Mouse (Mus musculus) neural tube, embryonic 10.5 days (tissue): ENCODE measurements around the gene Hmgb1.
A peak's percentile ranks its signal among the peaks of the same experiment; 100 is the strongest.

Experiments
- DNase-seq: peaks from one replicate; pipeline ENCODE4 v3.0.0-alpha.2; 2017; ENCODE audit warnings: low spot score; ENCODE audit errors: extremely low spot score

Hmgb1 gene

DNA sequence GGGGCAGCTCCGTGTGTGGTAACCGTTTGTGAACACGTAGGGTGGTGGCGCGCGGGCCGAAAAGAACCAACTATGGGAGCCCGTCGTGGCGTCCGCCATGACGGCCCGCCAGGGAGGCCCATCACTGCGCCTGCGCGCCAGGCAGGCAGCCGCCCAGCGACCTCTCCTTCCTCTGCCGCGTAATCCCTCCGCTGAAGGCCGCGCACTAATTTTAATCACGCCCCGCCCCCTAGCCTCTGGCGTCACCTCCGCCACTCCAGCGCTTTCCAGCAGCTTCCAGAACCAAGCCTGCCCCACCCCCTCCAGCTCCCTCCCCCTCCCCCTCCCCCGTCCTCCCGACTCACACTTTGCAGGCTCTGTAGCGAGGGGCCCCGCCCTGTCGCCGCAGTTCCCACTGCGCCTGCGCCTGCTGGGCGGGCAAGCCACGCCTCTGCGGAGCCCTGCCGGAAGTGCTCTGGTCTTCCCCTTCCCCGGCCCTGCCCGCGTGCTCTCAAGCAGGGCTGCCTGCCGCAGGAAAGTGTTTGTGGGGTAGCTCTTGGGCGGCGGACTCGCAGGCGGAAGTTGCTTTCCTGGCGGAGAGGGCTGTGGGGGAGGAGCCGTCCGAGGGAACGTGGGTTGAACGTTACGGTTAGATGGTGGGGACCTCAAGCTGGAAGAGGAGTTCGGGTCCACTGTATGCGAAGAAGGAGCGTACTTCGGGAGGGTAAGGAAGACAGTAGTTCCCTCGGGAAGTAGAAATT lies at the start of gene Hmgb1, which contains the start of gene Uspl1:
TSS of gene Hmgb1 (minus strand) at position 386 of the 740 bp plus-strand sequence.
TSS of gene Uspl1 (plus strand) at position 247 of the 740 bp plus-strand sequence.
- peak; percentile 100 for DNase-seq

DNA sequence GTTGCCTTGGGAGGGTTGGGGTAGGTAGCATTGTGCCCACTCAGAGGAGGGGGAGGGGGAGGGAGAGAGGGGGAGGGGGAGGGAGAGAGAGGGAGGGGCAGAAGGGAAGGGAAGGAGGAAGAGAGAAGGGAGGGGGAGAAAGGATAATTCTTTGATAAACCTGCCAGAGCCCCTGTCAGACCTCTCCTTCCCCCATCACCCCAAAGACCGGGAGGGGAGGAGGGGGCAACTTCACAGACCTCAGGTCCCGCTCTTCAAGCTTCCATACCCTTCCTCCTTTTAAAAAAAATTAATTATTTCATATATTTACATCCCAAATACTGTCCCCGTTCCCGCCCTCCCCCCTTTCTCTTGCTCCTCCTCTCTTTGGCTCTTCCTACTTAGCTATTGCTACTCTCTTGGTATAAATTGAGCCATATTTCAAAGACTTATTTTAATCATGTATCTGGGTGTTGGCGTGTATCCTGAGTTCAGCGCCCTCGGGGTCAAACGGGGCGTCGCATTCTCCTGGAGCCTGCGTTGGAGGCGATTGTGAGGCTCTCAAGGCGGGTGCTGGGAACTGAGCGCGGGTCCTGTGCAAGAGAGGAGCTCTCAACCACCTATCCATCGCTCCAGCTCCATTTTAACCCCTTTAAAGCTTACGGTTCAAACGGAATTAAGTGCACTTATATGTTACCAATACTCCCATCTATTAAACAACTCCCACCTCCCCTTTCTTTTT lies 45.5 kb upstream of the Hmgb1 start:
- DNase-seq: no peak

DNA sequence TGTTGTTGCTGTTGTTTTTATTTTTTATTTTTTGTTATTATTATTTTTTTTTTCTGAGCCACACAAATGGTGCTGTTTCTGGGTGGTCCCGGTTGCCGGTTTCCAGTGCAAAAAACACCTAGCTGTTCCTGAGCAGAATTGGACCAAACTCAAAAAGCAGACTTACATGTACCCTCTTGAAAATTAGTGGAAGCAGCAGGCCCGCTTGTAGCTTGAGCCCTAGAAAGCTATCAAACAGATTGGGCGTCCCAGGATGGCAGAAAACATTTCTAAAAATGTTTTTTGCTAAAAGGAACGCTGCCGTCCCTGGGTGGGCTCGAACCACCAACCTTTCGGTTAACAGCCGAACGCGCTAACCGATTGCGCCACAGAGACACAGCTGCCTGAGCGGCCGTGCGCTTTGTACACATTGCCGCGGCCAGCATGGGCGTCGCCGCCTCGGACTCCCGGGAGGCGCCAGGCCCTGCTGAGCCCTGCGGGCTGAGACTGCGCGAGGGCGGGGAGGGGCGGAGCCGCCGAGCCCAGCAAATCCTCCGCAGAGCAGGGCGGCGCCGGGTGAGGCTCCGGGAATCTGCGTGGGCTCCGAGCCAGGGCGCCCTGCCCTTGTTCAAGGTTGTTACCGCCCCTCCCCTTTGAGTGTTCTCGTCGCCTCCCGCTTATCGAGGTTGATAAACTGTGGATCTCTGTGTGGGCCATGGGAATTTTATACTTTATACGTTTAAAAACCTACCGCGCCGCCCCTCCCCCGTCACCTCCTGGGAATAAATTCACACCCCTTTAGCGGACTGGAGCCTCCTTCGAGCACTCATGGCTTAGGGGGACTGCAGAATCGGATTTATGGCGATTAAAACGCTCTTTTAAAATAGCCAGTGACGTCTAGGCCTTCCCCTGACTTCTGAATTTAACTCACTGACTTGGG lies 44.7 kb upstream of the Hmgb1 start:
- DNase-seq: peak; percentile 99

DNA sequence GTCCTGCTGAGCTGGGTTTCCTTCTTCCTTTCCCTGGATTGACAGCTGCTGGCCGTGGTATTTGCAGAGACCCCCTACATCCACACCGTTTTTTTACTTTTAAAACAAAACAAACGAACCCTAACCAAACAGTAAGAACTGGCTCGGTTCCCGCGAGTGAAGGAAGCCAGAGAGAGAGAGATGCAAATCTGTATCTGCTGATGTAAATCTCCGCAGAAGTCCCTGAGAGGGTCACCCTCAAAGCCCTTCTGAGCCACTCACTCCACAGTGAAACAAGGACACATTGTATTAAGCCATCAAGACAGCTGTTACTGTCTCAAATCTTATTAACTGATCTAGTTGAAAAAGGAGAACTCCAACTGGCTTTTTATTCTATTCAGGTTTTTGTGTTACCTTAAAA lies 40.4 kb upstream of the Hmgb1 start:
- no peak for DNase-seq

DNA sequence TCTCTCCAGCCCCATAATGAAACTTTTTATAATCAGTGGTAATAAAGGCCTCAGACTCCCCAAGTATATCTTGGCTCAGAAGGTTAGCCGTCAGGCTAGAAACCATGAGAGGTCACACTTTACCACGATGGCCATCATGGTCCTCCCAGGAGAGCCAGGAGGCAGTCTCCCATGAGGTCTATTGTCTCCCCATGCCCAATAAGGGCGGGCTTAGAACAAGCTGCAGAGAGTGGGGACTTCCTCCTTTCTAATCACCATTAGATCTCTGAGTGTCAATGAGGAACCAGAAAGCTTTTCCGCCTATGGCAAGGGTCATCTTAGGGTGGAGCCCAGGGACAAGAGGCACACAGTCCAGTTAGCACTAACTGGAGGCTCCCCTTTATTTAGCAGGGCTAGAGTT lies 37.1 kb upstream of the Hmgb1 start:
- no peak for DNase-seq

DNA sequence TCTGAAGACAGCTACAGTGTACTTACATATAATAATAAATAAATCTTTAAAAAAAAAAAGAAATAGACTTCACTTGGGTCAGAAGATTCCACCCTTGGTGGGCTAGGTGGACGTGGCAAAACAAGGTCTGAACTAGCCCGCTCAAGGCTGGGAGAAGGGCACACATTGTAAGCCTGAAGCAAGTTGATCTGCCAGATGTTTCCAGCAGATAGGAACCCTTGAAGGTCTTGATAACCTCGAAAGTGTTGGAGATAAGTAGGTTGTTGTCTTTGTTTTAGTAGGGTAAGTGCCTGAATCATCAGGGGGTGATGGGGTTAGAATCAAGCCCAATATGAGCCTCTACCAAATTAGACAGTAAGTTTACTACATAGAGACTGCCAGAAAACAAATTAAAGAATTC lies 35.2 kb upstream of the Hmgb1 start:
- DNase-seq: no peak

DNA sequence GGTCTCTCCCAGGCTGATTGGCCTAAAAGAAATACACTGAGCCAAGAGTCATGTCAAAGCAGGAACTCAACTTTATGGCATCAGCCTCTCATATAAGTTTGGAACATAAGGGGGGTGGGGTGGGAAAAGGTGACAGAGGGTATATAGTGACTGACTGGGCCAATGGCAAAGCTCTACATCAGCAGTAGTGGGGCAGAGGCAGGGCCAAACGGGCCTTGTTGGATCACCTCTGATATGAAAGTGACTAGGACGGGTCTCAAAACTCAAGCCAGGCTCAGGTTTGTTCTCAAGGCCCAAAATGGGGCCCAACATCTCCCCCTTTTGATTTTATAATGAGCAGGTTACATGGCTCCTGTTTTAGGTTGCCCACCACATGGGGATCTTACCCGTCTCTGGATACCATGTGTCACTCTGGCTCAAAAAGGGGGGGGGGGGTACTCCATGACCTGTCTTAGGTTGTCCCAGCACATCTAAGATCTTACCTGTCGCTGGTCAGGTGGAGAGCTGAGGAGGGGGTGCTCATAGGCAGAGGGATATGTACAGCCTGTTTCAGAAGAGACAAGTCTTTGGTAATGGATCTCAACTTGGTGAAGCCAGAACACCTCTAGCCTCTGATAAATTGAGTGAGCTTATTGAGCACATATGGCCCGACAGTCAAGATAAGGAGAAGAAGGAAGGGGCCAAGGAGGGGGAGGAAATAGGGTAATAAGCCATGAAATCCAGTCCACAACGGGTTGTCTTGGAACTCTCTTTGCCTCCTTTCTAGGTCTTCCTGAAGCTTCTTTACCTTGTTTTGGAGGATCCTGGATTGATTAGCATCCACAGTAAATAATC lies 33.5 kb upstream of the Hmgb1 start:
- DNase-seq: no peak

DNA sequence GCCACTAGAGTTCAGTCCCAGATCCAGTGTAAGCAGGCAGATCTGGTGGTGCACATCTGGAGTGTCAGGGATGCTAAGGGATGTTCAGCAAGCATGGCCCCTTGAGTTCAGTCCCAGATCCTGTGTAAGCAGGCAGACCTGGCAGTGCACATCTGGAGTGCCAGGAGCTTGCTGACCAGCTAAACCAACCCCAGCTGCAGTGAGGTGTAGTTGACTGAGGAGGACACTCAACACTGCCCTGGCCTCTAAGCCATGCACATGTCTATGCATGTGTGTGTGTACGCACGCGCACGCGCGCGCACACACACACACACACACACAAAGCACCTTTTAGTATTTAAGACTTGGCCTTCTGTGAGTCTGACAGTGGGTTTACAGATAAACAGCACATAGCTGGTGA lies 31.3 kb upstream of the Hmgb1 start:
- DNase-seq: no peak

DNA sequence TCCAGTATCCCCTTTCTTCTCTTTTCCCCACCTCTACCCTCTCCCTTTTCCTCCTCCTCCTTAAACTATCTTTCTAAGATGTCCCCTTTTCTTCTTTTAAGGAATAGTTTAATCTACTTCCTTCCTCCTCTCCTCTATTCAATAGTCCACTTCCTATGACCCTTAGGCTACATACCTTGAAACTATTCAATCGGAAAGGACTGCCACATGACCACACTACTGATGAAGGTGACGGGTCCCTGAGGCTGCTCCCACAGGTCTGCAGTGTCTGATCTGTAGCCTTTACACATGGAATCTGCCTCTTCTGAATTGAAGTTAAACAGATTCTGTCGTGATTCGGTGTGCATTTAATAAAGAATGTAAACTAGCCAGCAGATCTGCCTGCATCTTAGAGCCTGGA lies 28.5 kb upstream of the Hmgb1 start:
- DNase-seq: no peak

DNA sequence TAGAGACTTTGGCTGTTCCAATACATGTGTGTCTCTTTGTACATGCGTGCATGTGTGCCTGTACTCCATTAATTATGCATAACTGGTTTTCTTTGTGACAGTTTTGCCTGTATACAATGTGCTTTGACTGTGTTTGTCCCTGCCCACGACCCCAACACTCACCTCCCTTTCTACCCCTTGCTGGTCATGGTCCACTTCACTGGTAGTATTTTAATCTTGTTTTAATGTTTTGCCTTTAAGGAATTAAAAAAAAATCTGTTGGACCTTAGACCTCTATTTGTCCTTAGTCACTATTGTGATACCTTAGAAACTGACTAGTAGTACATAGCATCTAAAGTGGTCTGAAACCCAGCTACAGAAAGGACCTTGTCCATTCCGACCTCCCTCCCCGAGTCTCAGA lies 26.8 kb upstream of the Hmgb1 start:
- no peak for DNase-seq

DNA sequence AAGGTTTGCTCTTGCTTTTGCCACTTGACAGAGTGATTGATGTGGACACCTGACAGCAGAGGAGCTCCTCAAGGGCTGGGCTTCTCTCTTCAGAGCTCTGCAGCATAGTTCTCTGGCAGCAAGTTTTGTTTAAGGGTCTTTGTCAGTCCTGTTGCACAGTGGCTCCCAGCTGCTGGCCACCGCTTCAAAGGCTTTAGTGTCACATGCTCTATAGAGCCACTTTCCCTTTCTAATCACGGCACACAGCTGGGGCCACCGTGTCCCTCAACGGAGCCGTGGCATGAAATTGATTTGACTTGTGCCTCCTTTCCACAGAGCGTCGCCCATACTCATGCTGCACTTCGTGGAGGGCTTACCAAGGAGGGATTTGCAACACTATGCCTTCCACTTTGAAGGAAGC lies 25.0 kb upstream of the Hmgb1 start:
- peak; percentile 53 for DNase-seq

DNA sequence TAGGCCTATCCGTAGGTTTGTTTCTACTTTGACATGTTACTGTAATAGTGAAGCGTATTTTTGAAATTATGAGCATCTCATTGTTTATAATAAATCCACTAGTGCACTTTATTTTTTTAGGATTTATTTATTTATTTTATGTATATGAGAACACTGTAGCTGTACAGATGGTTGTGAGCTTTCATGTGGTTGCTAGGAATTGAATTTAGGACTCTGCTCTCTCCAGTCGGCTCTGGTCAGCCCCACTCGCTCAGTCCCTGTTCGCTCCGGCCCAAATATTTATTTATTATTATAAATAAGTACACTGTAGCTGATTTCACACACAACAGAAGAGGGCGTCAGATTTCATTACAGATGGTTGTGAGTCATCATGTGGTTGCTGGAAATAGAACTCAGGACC lies 24.5 kb upstream of the Hmgb1 start:
- DNase-seq: no peak

DNA sequence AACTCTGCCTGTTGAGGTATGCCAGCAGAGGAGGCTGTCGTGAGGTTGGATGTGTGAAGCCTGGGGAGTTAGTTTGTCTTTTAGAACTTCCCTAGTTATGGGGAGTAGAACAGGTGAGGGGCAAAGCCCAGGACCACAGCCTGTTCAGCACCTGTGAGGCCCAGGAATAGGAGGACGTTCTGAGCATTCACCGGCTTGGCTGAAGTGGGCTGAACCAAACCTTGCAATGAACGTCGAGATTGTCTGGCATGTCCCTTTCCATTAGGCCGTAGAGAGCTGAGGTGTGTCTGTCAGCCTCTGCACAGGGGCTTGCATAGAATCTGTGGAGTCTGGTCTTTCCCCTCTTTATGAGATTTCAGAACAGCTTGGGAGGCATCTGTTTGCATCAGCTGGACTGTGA lies 23.4 kb upstream of the Hmgb1 start:
- DNase-seq: no peak

DNA sequence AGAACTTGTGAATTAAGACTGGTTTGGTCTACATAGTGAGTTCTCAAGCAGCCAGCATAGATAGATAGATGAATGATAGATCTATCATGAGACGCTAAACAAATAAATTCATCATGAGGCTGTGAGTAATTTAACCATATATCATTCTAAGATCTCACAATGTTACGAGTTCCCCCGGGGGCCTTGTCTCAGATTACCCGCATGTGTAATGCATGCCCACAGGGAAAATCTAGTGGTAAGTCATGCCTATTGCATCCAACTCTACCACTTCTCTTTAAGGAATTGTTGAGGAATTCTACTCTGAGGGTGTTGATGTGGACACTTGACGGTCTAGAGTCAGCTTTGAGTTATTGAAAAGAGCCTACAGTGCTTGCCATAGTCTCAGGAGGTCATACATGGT lies 22.0 kb upstream of the Hmgb1 start:
- DNase-seq: no peak

DNA sequence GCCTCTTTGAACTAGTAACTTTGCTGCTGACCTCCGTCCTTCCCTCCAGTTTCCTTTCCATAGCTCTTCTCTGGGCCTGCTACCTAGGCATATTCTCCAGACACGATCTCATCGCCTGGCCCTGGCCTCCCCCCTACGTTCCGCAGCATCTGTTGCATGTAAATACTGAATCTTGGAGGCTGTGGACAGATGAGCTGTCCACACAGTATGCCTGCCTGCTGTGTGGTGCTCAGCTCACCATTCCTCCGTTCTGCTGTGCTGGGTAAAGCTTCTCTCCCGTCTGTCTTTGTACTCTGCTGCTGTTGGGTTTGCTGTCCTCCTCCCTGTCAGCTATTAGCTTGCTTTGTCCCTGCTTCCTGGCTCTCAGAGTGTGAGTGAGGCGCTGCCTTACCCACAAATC lies 21.0 kb upstream of the Hmgb1 start:
- no peak for DNase-seq

DNA sequence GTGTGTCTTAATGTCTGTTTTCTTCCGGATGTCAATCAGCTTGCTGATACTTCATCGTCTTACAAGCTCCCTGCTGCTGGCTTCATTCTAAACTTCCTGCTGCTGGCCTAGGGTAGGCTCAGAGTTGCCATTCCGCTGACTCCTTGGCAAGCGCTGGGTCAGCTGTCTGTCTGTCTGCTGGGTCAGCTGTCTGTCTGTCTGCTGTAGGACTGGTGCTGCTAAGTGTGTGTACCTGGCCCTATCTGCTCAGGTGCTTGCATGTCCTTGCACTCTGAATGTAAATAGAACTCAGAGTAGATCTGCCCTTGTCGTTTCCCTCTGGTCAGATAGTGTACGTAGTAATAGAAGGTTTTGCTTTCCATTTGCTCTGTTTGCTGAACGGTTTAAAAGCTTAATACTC lies 20.5 kb upstream of the Hmgb1 start:
- no peak for DNase-seq

DNA sequence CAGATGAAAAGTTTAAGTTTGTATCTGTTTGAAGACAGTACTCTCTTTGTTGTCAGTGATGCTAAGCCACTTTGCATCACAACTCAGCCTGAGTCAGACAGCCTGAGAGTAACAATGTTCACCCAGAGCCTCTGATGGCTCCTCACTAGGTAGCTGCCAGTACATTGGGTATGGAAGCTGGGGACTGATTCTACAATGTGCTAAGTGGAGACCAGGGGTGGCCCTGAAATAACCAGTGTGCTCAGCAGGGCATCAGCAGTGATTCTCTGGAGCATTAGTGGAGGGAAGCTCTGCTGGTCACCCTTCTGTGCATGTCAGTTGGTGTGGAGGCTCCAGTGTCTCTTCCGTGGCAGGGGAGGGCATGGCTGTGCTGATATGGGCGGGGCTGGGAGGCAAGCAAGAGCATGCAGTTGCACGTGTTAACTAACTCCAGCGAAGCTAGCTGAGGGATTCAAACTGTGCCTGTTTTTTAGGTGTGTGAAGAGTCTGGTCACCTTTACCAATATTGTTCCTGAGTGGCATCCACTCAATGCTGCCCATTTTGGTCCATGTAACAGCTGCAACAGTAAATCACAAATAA lies 19.6 kb upstream of the Hmgb1 start:
- no peak for DNase-seq

DNA sequence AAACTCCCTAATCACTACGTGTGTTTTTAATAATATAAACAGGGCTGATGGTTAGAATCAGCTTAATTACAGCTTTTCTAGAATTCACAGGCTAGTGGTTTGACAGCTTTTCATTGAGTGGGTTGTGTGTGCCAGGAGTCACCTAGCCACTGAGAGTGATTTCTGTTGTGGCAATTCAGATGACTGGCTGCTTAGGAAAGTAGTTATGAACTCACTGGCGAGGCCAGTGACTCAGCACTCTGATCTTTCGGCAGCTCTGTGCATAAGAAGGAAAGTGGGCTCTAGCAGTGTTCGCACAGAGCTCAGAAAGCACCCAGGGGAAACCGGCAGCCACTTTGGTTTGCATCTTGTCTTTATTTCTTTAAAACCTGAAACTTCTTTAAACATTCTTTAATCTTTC lies 18.7 kb upstream of the Hmgb1 start:
- DNase-seq: no peak

DNA sequence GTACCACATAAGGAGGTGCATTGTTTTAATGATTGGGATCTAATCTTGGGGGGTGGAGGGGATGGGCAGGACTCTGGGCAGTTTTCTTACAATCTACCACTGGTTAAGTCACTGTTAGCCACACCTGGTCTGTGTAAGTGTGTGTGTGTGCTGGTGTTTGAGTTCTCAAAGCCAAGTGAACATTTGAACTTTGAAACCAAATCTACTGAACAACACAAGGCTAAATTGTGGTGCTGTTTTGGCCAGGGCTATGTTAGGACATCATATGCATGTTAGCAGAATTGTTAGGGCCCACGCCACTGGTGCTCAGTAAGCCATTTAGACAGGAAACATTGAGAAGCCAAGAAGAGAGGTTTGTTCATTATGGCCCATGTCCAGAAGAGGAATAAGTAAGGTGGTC lies 14.5 kb upstream of the Hmgb1 start:
- DNase-seq: no peak

DNA sequence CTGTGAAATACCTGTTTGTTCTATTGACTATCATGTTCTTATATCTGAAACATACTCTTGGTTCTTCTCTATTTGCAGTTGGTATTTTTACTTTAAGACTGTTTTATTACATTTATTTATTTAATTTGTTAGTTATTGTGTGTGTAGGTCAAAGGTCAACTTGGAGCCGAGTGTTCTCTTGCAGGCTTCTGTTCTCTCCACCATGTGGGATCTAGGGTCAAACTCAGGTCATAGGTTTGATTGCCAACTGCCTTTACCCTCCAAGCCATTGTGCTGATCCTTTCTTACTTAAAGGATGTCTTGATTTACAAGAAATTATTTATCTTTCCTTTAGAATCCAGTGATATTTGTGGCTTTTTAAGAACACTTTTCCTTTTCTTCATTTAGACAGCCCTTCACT lies 12.3 kb upstream of the Hmgb1 start:
- DNase-seq: no peak

DNA sequence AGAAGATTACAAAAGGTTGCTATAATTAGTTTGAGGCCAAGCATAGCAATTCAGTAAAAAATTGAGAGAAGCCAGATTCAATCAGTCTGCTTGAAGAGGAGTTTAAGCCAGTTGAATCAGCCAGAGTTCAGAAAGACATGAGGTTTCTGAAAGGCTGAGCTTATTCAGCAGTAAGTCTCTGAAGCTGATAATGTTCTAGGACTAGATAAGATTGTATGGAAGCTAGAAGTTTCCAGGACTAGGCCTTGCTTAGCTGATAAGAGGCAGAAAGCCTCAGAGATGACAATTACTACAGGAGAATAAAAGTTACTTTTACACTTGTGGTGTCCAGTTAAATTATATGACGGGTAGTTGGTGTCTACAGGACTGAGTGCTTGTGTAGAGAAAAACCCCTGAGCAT lies 5.9 kb upstream of the Hmgb1 start:
- no peak for DNase-seq
